Mouse (Mus musculus) small intestine, adult 2 months (tissue): ENCODE results near the gene Matn4.

ENCODE experiments used
- CTCF ChIP-seq: fragments of 200-500 bp; IDR thresholded peaks from 2 replicates; pipeline ENCODE4 v1.5.1; 2012; ENCODE audit warnings: low read depth, mild to moderate bottlenecking, control low read depth, inconsistent platforms, low read length, moderate library complexity, mixed read lengths; ENCODE audit not compliant: insufficient replicate concordance, insufficient read length; ENCODE audit errors: extremely low read depth
- POLR2A ChIP-seq: fragments of 200-500 bp; IDR thresholded peaks from 2 replicates; pipeline ENCODE4 v1.6.1; 2012; ENCODE audit warnings: low read depth, mild to moderate bottlenecking, control low read depth, inconsistent platforms, low read length, moderate library complexity

GRCm38 (mm10) chr2:164448921-164449320 lies 44.0 kb upstream of the Matn4 start:
- no peak for TF ChIP-seq CTCF
- TF ChIP-seq POLR2A: no peak
